Mouse (Mus musculus): Measurements from ENCODE around the gene Tubb5.

- TF ChIP-seq CTCF (conservative IDR thresholded peaks at IDR 0.05; ENCODE audit: insufficient read depth, insufficient read length, low read depth, low read length), result no peak
- no peak for TF ChIP-seq POLR2A (IDR thresholded peaks at IDR 0.05; ENCODE audit: low read depth, low read length)
Measured at GRCm38 (mm10) chr17:35788025-35788424, 50.1 kb downstream of the Tubb5 start.
